Comparison of ENCODE assay signal across 19 mouse cellular contexts in genomic region chr8:75078215-75078614, GRCm38 (mm10). TPM values are rescaled to one million over a fixed set of nuclear protein-coding genes. Genes with fewer than 3 reads are reported as not detected.
DNase-seq lines count a peak whose midpoint lies in the region; ATAC-seq lines count a peak whose summit lies in the region.
"Had no signal": no experiment of that assay in that cellular context is flagged by ENCODE, and none has a peak within 500 bp of the region (broad histone marks: within the 10 kb centered on the region; RNA-seq: fewer than 3 reads in every experiment).

No protein-coding gene starts in this region.

- H3K9me3 ChIP-seq in liver, embryonic 12.5 days (replicated peaks): no peaks in the 10 kb centered on the region
- H3K9me3 ChIP-seq in liver, embryonic 16.5 days (replicated peaks; ENCODE audit: control insufficient read depth, low read length): no peaks in the 10 kb centered on the region
- H3K9me3 ChIP-seq: embryonic facial prominence, embryonic 10.5 days; embryonic facial prominence, embryonic 12.5 days; forebrain, embryonic 10.5 days; forebrain, embryonic 12.5 days had no signal

- no peaks in the 10 kb centered on the region for H3K27me3 ChIP-seq in liver, embryonic 12.5 days (replicated peaks)
- no peaks in the 10 kb centered on the region for H3K27me3 ChIP-seq in liver, embryonic 16.5 days (ENCODE audit: control insufficient read depth, insufficient read depth, low read depth, low read length)
- H3K27me3 ChIP-seq: embryonic facial prominence, embryonic 12.5 days; forebrain, embryonic 12.5 days had no signal

- no peak for ATAC-seq in liver, embryonic 12.5 days
- ATAC-seq in liver, embryonic 16.5 days (ENCODE audit: low read depth): peak; percentile 35; the same call in 1 of the 2 replicates
- ATAC-seq: forebrain, embryonic 14.5 days; forebrain, embryonic 16.5 days had no signal

- no peak for DNase-seq in liver
- DNase-seq in yolk sac, embryonic 10.5 days (ENCODE audit: low spot score): peak; percentile 24
- DNase-seq in kidney, adult 9 months: no peak
- DNase-seq in cerebellum, adult 9-10 months: no peak
- DNase-seq: adrenal gland, adult 2 months; adrenal gland, postnatal 10 days; cerebellum, adult 11 months; cerebellum, adult 18-20 months; cerebellum, adult 8-10 months; cerebellum, postnatal 10 days; cerebellum, postnatal 25 days had no signal

- H3K4me3 ChIP-seq in liver, embryonic 12.5 days: no peak overlapping the region
- no peak overlapping the region for H3K4me3 ChIP-seq in liver, embryonic 16.5 days (ENCODE audit: low read depth, low read length)
- H3K4me3 ChIP-seq: embryonic facial prominence, embryonic 10.5 days; embryonic facial prominence, embryonic 12.5 days; forebrain, embryonic 10.5 days; forebrain, embryonic 12.5 days had no signal

- H3K9ac ChIP-seq in liver, embryonic 12.5 days: no peak overlapping the region
- no peak overlapping the region for H3K9ac ChIP-seq in liver, embryonic 16.5 days (ENCODE audit: low read depth, low read length)
- H3K9ac ChIP-seq: embryonic facial prominence, embryonic 12.5 days; forebrain, embryonic 12.5 days had no signal

- H3K36me3 ChIP-seq in liver, embryonic 12.5 days: no peaks in the 10 kb centered on the region
- H3K36me3 ChIP-seq in liver, embryonic 16.5 days (ENCODE audit: control insufficient read depth, insufficient read depth): no peaks in the 10 kb centered on the region
- H3K36me3 ChIP-seq: embryonic facial prominence, embryonic 10.5 days; embryonic facial prominence, embryonic 12.5 days; forebrain, embryonic 10.5 days; forebrain, embryonic 12.5 days had no signal

- 50% methylated on average over 1 of the region's 1 CpGs for WGBS in liver, embryonic 12.5 days (ENCODE audit: insufficient replicate concordance)
- 41% methylated on average over 1 of the region's 1 CpGs for WGBS in liver, embryonic 16.5 days (ENCODE audit: insufficient replicate concordance)

- H3K4me2 ChIP-seq in liver, embryonic 12.5 days: no peak overlapping the region
- H3K4me2 ChIP-seq in liver, embryonic 16.5 days (ENCODE audit: low read depth, low read length): no peak overlapping the region
- H3K4me2 ChIP-seq: embryonic facial prominence, embryonic 12.5 days; forebrain, embryonic 12.5 days had no signal

- H3K4me1 ChIP-seq in liver, embryonic 12.5 days: peaks cover 23% of the 10 kb centered on the region
- peaks cover 13% of the 10 kb centered on the region for H3K4me1 ChIP-seq in liver, embryonic 16.5 days (ENCODE audit: control insufficient read depth, low read depth, low read length)

- H3K27ac ChIP-seq in liver, embryonic 12.5 days: peak overlapping the region; percentile 20; the same call in 1 of the 2 replicates
- no peak overlapping the region for H3K27ac ChIP-seq in liver, embryonic 16.5 days (ENCODE audit: low read length)
- H3K27ac ChIP-seq: embryonic facial prominence, embryonic 10.5 days; embryonic facial prominence, embryonic 12.5 days; forebrain, embryonic 10.5 days; forebrain, embryonic 12.5 days had no signal

RNA-seq across cellular contexts. Expression of gene Hmox1, which starts 15.2 kb away (rescaled TPM):
- 86.0 and 93.2 TPM in 2 replicates for polyA plus RNA-seq in liver, embryonic 12.5 days (2016; fragmentation: Nextera tagmentation; extraction: Ambion mirVana)
- 158 and 159 TPM in 2 replicates for polyA plus RNA-seq in liver, embryonic 16.5 days (2015; fragmentation: Nextera tagmentation; extraction: Ambion mirVana)

RNA-seq across cellular contexts. Expression of gene Mcm5, which starts 31.2 kb away (rescaled TPM):
- 242 and 258 TPM in 2 replicates for polyA plus RNA-seq in liver, embryonic 12.5 days (2016; fragmentation: Nextera tagmentation; extraction: Ambion mirVana)
- polyA plus RNA-seq in liver, embryonic 16.5 days (2015; fragmentation: Nextera tagmentation; extraction: Ambion mirVana): 130 and 137 TPM in 2 replicates

RNA-seq across cellular contexts. Expression of gene Tom1, which starts 44.7 kb away (rescaled TPM):
- 14.6 and 16.1 TPM in 2 replicates for polyA plus RNA-seq in liver, embryonic 12.5 days (2016; fragmentation: Nextera tagmentation; extraction: Ambion mirVana)
- 14.0 and 14.4 TPM in 2 replicates for polyA plus RNA-seq in liver, embryonic 16.5 days (2015; fragmentation: Nextera tagmentation; extraction: Ambion mirVana)
